9 mouse cellular contexts compared by ENCODE assay signal in genomic region chr11:118456937-118457336, GRCm38 (mm10). TPM values are rescaled to one million over a fixed set of nuclear protein-coding genes. Genes with fewer than 3 reads are reported as not detected.
DNase-seq lines count a peak whose midpoint lies in the region; ATAC-seq and TF ChIP-seq lines count a peak whose summit lies in the region.
"Had no signal": no experiment of that assay in that cellular context is flagged by ENCODE, and none has a peak within 500 bp of the region (broad histone marks: within the 10 kb centered on the region; RNA-seq: fewer than 3 reads in every experiment).

No protein-coding gene starts in this region.

- no peak overlapping the region for H3K4me3 ChIP-seq in liver, adult 2 months (ENCODE audit: insufficient read depth, low read depth, low read length)
- no peak overlapping the region for H3K4me3 ChIP-seq in liver, embryonic 11.5 days (ENCODE audit: low read depth, low read length)
- H3K4me3 ChIP-seq in brown adipose tissue, adult 24 weeks (ENCODE audit: insufficient read depth, low read depth, low read length), result no peak overlapping the region
- H3K4me3 ChIP-seq: embryonic facial prominence, embryonic 12.5 days; midbrain, embryonic 15.5 days had no signal

- H3K27me3 ChIP-seq in liver, adult 2 months (ENCODE audit: control insufficient read depth, insufficient read depth, low read length), result no peaks in the 10 kb centered on the region
- H3K27me3 ChIP-seq in liver, embryonic 11.5 days (replicated peaks; ENCODE audit: control insufficient read depth, insufficient read depth, low read length), result no peaks in the 10 kb centered on the region
- H3K27me3 ChIP-seq: embryonic facial prominence, embryonic 12.5 days; midbrain, embryonic 15.5 days had no signal

- no peak overlapping the region for H3K9ac ChIP-seq in liver, adult 2 months (ENCODE audit: low read depth, low read length)
- no peak overlapping the region for H3K9ac ChIP-seq in liver, embryonic 11.5 days (ENCODE audit: low read depth, low read length)
- H3K9ac ChIP-seq: embryonic facial prominence, embryonic 12.5 days; midbrain, embryonic 15.5 days had no signal

- peak; percentile 45 for DNase-seq in liver, adult 2 months (ENCODE audit: extremely low read depth, low read depth, low spot score)
- no peak for DNase-seq in liver, embryonic 11.5 days (ENCODE audit: low spot score)
- peak; percentile 38 to 58 for DNase-seq in layer of hippocampus, postnatal 36 days
- peak; percentile 55 for DNase-seq in right cerebral cortex, postnatal 14 days
- no peak for DNase-seq in thymus, postnatal 10 days (ENCODE audit: low spot score in 2 of 2)
- DNase-seq in urinary bladder, postnatal 4 days (ENCODE audit: low spot score in 2 of 2), result no peak

- no peak for TF ChIP-seq CTCF in liver, adult 2 months (IDR thresholded peaks at IDR 0.05; ENCODE audit: low read depth, low read length)

- H3K79me2 ChIP-seq in liver, adult 2 months (ENCODE audit: control insufficient read depth, insufficient read depth, low read length), result no peaks in the 10 kb centered on the region

- H3K36me3 ChIP-seq in liver, adult 2 months (ENCODE audit: control insufficient read depth, insufficient read depth, low read length), result no peaks in the 10 kb centered on the region
- H3K36me3 ChIP-seq in liver, embryonic 11.5 days (ENCODE audit: control insufficient read depth, insufficient read depth, low read length), result no peaks in the 10 kb centered on the region
- H3K36me3 ChIP-seq: embryonic facial prominence, embryonic 12.5 days; midbrain, embryonic 15.5 days had no signal

- H3K4me1 ChIP-seq in liver, adult 2 months (ENCODE audit: control insufficient read depth, insufficient read depth, low read length), result peaks cover 2% of the 10 kb centered on the region
- peaks cover 4% of the 10 kb centered on the region; the same call in 1 of the 2 replicates for H3K4me1 ChIP-seq in liver, embryonic 11.5 days (replicated peaks; ENCODE audit: control insufficient read depth, insufficient read depth, low read length)
- peaks cover 32% of the 10 kb centered on the region for H3K4me1 ChIP-seq in brown adipose tissue, adult 24 weeks (ENCODE audit: control insufficient read depth, insufficient read depth, insufficient read length, low read length)
- H3K4me1 ChIP-seq: embryonic facial prominence, embryonic 12.5 days had no signal

- WGBS in liver, adult 2 months, result 80% methylated on average over 11 of the region's 11 CpGs
- WGBS in liver, embryonic 11.5 days, result 72% methylated on average over 11 of the region's 11 CpGs

- ATAC-seq in liver, embryonic 11.5 days (replicated peaks; ENCODE audit: low FRiP score), result no peak
- ATAC-seq: midbrain, embryonic 15.5 days had no signal

- no peak for TF ChIP-seq POLR2A in liver, adult 2 months (IDR thresholded peaks at IDR 0.05; ENCODE audit: extremely low read depth, insufficient read depth, low read length)

- H3K27ac ChIP-seq in liver, adult 2 months (replicated peaks; ENCODE audit: insufficient read depth, low read depth, low read length), result no peak overlapping the region
- no peak overlapping the region for H3K27ac ChIP-seq in liver, embryonic 11.5 days (ENCODE audit: low read depth, low read length)
- H3K27ac ChIP-seq in brown adipose tissue, adult 24 weeks (replicated peaks; ENCODE audit: low read depth, low read length), result peak overlapping the region; percentile 56
- H3K27ac ChIP-seq: embryonic facial prominence, embryonic 12.5 days; midbrain, embryonic 15.5 days had no signal

- no peak overlapping the region for H3K4me2 ChIP-seq in liver, embryonic 11.5 days
- H3K4me2 ChIP-seq: embryonic facial prominence, embryonic 12.5 days; midbrain, embryonic 15.5 days had no signal

- H3K9me3 ChIP-seq in liver, embryonic 11.5 days (ENCODE audit: control insufficient read depth, low read length), result peaks cover 3% of the 10 kb centered on the region; the same call in 1 of the 2 replicates
- H3K9me3 ChIP-seq: embryonic facial prominence, embryonic 12.5 days had no signal

RNA-seq across cellular contexts. Expression of gene Engase, which starts 19.7 kb away (rescaled TPM):
- 3.0 and 3.6 TPM in 2 replicates for total RNA-seq in liver, adult 2 months (2014; rRNA removed)
- 8.1 and 8.3 TPM in 2 replicates for polyA plus RNA-seq in liver, adult 2 months (2012; rRNA removed)
- polyA plus RNA-seq in liver, embryonic 11.5 days (2014; fragmentation: Nextera tagmentation; extraction: Ambion mirVana), result 13.4 and 14.3 TPM in 2 replicates
- 4.1 and 8.7 TPM in 2 replicates for polyA plus RNA-seq in brown adipose tissue, adult 24 weeks (2012; ENCODE audit: insufficient read depth, insufficient read length, missing spikeins)
- 10 to 100 TPM; 15.2 to 15.5 TPM for total RNA-seq in layer of hippocampus, postnatal 36 days (2021)

RNA-seq across cellular contexts. Expression of gene C1qtnf1, which starts 28.9 kb away (rescaled TPM):
- total RNA-seq in liver, adult 2 months (2014; rRNA removed), result 6.6 and 9.9 TPM in 2 replicates
- 8.1 and 9.2 TPM in 2 replicates for polyA plus RNA-seq in liver, adult 2 months (2012; rRNA removed)
- polyA plus RNA-seq in liver, embryonic 11.5 days (2014; fragmentation: Nextera tagmentation; extraction: Ambion mirVana), result 4.6 and 5.0 TPM in 2 replicates
- 9.1 and 14.7 TPM in 2 replicates for polyA plus RNA-seq in brown adipose tissue, adult 24 weeks (2012; ENCODE audit: insufficient read depth, insufficient read length, missing spikeins)
- 1 to 10 TPM; 2.2 to 2.7 TPM for total RNA-seq in layer of hippocampus, postnatal 36 days (2021)

RNA-seq across cellular contexts. Expression of gene Cant1, which starts 38.1 kb away (rescaled TPM):
- 11.4 and 16.4 TPM in 2 replicates for total RNA-seq in liver, adult 2 months (2014; rRNA removed)
- 23.0 and 25.7 TPM in 2 replicates for polyA plus RNA-seq in liver, adult 2 months (2012; rRNA removed)
- polyA plus RNA-seq in liver, embryonic 11.5 days (2014; fragmentation: Nextera tagmentation; extraction: Ambion mirVana), result 21.1 and 21.6 TPM in 2 replicates
- 11.4 and 12.1 TPM in 2 replicates for polyA plus RNA-seq in brown adipose tissue, adult 24 weeks (2012; ENCODE audit: insufficient read depth, insufficient read length, missing spikeins)
- 10 to 100 TPM; 39.9 TPM for total RNA-seq in layer of hippocampus, postnatal 36 days (2021)

RNA-seq across cellular contexts. Expression of gene Lgals3bp, which starts 55.0 kb away (rescaled TPM):
- 20.2 and 23.9 TPM in 2 replicates for total RNA-seq in liver, adult 2 months (2014; rRNA removed)
- 136 and 216 TPM in 2 replicates for polyA plus RNA-seq in liver, adult 2 months (2012; rRNA removed)
- 23.3 and 27.8 TPM in 2 replicates for polyA plus RNA-seq in liver, embryonic 11.5 days (2014; fragmentation: Nextera tagmentation; extraction: Ambion mirVana)
- 86.8 and 88.8 TPM in 2 replicates for polyA plus RNA-seq in brown adipose tissue, adult 24 weeks (2012; ENCODE audit: insufficient read depth, insufficient read length, missing spikeins)
- 10 to 100 TPM; 17.1 to 17.3 TPM for total RNA-seq in layer of hippocampus, postnatal 36 days (2021)

Comparison
In these comparisons a context has a peak if more than half of its experiments do, and no peak if none do; other contexts are left out.
1. DNase-seq: peak in liver, adult 2 months (single experiment), layer of hippocampus, postnatal 36 days (2 of 2) and right cerebral cortex, postnatal 14 days (single experiment); none in liver, embryonic 11.5 days (single experiment), thymus, postnatal 10 days (0 of 2) and urinary bladder, postnatal 4 days (0 of 2).